Mouse (Mus musculus) embryonic facial prominence, embryonic 11.5 days (tissue): ENCODE data around the gene Kcnn4. TPM values are rescaled to one million over a fixed set of nuclear protein-coding genes. Genes with fewer than 3 reads are reported as not detected.
A peak's percentile ranks its signal among the peaks of the same experiment; 100 is the strongest.

Experiments used
- ATAC-seq: fragments of 200-750 bp; cut with Nextera tagmentation; replicated peaks from 2 replicates; pipeline ENCODE4 v1.8.0; 2017; ENCODE audit warnings: low read depth; ENCODE audit not compliant: insufficient number of reproducible peaks, low FRiP score, low TSS enrichment
- DNase-seq: peaks from one replicate; pipeline ENCODE4 v3.0.0-alpha.2; 2015; ENCODE audit warnings: low spot score
- H3K27ac ChIP-seq: fragments of 300-500 bp; sonication (generic); replicated peaks from 2 replicates; pipeline ENCODE4 v1.5.1; 2014; ENCODE audit warnings: mild to moderate bottlenecking, low read depth, low read length, control low read depth
- H3K27me3 ChIP-seq: fragments of 300-500 bp; sonication (generic); 2 replicates; pipeline ENCODE4 v1.6.1; 2014; ENCODE audit warnings: mild to moderate bottlenecking, low read length, moderate library complexity, mixed read lengths; ENCODE audit not compliant: control insufficient read depth, insufficient read depth
- H3K36me3 ChIP-seq: fragments of 300-500 bp; sonication (generic); replicated peaks from 2 replicates; pipeline ENCODE4 v1.6.1; 2014; ENCODE audit warnings: low read depth, mild to moderate bottlenecking, low read length, moderate library complexity, mixed read lengths; ENCODE audit not compliant: control insufficient read depth, insufficient read depth
- H3K4me1 ChIP-seq: fragments of 300-500 bp; sonication (generic); 2 replicates; pipeline ENCODE4 v1.6.1; 2014; ENCODE audit warnings: low read length, mixed read lengths; ENCODE audit not compliant: control insufficient read depth, insufficient read depth
- H3K4me2 ChIP-seq: fragments of 300-500 bp; sonication (generic); 2 replicates; pipeline ENCODE4 v1.6.1; 2014; ENCODE audit warnings: low read depth, mild to moderate bottlenecking, control low read depth, low read length, moderate library complexity
- H3K4me3 ChIP-seq: fragments of 300-500 bp; sonication (generic); 2 replicates; pipeline ENCODE4 v1.5.1; 2014; ENCODE audit warnings: low read depth, low read length, control low read depth
- H3K9ac ChIP-seq: fragments of 300-500 bp; sonication (generic); replicated peaks from 2 replicates; pipeline ENCODE4 v1.6.1; 2014; ENCODE audit warnings: mild to moderate bottlenecking, control low read depth, low read length
- H3K9me3 ChIP-seq: fragments of 300-500 bp; sonication (generic); replicated peaks from 2 replicates; pipeline ENCODE4 v1.6.1; 2016; ENCODE audit warnings: mild to moderate bottlenecking, low read length, inconsistent platforms, mixed read lengths; ENCODE audit not compliant: control insufficient read depth
- WGBS: fragments of 180-500 bp; shearing (Covaris S2); extraction: QIAGEN DNeasy Blood & Tissue Kit; methylation state at CpG from one replicate; pipeline ENCODE4 v1.1.7; 2014; 5-methylcytosine and 5-hydroxymethylcytosine counted together
- polyA plus RNA-seq: library from polyadenylated mRNA; unstranded; fragments of >200 nt; fragmentation: Nextera tagmentation; extraction: Ambion mirVana; gene quantifications from 2 replicates; pipeline ENCODE4 v1.2.1, GENCODE M21; 2014

The Kcnn4 gene
- polyA plus RNA-seq, 1 experiment from 2014 or later, result 2.3 TPM

DNA sequence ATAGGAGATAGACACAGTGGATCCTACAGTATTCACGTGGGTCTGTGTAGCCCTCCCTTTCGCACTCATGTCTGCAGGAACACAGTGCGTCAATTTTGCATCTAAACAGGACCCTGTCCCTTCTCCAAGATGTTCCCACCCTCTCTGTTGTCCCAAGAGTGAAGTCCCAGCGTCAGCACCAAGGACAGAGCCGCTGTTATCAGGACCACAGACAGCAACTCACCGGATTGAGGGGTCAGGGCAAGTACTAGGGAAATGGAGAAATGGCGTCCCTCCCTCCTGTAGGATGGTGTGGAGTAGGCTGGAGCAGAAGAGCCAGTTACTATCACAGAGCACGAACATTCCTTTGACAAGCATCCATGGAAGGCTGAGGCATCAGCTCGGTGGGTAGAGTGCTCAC lies 10.8 kb upstream of the Kcnn4 start:
- Histone ChIP-seq H3K4me1 (no peaks in the 10 kb centered on the region), H3K9me3 (no peaks in the 10 kb centered on the region), H3K9ac (no peak overlapping the region), H3K36me3 (no peaks in the 10 kb centered on the region), H3K4me2 (no peak overlapping the region), H3K27ac (no peak overlapping the region), H3K4me3 (no peak overlapping the region), H3K27me3 (no peaks in the 10 kb centered on the region)
- ATAC-seq (no peak), DNase-seq (peak; percentile 76)
- 33% methylated on average over 9 of the region's 9 CpGs for WGBS

DNA sequence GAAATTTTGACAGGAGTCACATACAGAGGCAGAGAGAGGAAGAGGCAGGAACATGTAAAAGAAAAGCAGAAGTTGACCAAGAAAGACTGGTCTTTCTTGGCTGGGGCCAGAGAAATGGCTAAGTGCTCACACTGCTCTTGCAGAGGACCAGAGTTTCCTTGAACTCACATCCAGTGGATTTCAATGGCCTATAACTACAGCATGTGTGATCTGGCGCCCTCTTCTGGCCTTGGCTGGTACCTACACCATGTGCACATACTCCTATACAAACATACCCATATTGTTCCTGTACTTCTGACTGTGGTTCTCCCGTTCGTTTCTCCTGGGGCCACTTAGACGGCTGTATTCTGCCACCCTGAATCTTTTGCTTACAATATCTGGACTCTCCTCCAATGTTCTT lies 9.1 kb upstream of the Kcnn4 start:
- H3K4me1 ChIP-seq, result no peaks in the 10 kb centered on the region
- ATAC-seq (no peak), DNase-seq (no peak)
- H3K27ac ChIP-seq, result no peak overlapping the region
- H3K4me2 ChIP-seq, result no peak overlapping the region
- no peaks in the 10 kb centered on the region for H3K36me3 ChIP-seq
- 66% methylated on average over 4 of the region's 4 CpGs for WGBS
- H3K4me3 ChIP-seq, result no peak overlapping the region
- H3K9ac ChIP-seq, result no peak overlapping the region
- no peaks in the 10 kb centered on the region for H3K9me3 ChIP-seq
- no peaks in the 10 kb centered on the region for H3K27me3 ChIP-seq

GRCm38 (mm10) chr7:24363228-24363627 lies 6.8 kb upstream of the Kcnn4 start:
- H3K4me3 ChIP-seq, result no peak overlapping the region
- ATAC-seq (no peak), DNase-seq (peak; percentile 45)
- H3K27ac ChIP-seq, result no peak overlapping the region
- no peaks in the 10 kb centered on the region for H3K27me3 ChIP-seq
- H3K9me3 ChIP-seq, result no peaks in the 10 kb centered on the region
- no peak overlapping the region for H3K9ac ChIP-seq
- no peaks in the 10 kb centered on the region for H3K4me1 ChIP-seq
- no peak overlapping the region for H3K4me2 ChIP-seq
- no peaks in the 10 kb centered on the region for H3K36me3 ChIP-seq
- WGBS, result 21% methylated on average over 6 of the region's 7 CpGs

DNA sequence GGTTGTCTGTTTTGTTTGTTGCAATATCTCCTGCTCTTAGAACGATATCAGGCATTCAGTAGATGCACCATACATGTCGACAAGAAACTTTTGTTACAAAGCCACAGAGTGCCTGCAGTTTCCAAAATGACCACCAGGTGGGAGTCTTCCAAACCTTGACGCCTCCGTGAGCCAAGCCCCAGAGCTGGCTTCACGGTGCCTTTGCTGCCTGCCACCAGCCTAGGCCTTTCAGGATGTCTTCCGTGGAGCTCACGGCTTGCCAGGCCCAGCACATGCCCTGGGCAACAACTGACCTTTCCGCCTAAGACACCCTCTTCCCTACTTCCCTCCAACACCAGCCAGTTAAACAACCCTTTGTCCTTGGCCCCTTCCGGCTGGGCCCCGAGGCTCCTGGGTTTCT lies 5.2 kb upstream of the Kcnn4 start:
- WGBS, result 22% methylated on average over 10 of the region's 10 CpGs
- Histone ChIP-seq H3K9me3 (no peaks in the 10 kb centered on the region), H3K4me2 (no peak overlapping the region), H3K4me3 (no peak overlapping the region), H3K9ac (0 out of 2 replicates have a peak overlapping the region, but pooled peaks have one; percentile 22), H3K4me1 (no peaks in the 10 kb centered on the region), H3K27ac (no peak overlapping the region), H3K36me3 (no peaks in the 10 kb centered on the region), H3K27me3 (no peaks in the 10 kb centered on the region)
- peak; percentile 92 for DNase-seq
- no peak for ATAC-seq

- ATAC-seq (no peak), DNase-seq (no peak)
- H3K4me1 ChIP-seq, result no peaks in the 10 kb centered on the region
- H3K27me3 ChIP-seq, result no peaks in the 10 kb centered on the region
- no peaks in the 10 kb centered on the region for H3K9me3 ChIP-seq
- no peak overlapping the region for H3K27ac ChIP-seq
- no peak overlapping the region for H3K9ac ChIP-seq
- H3K36me3 ChIP-seq, result no peaks in the 10 kb centered on the region
- no peak overlapping the region for H3K4me2 ChIP-seq
- no peak overlapping the region for H3K4me3 ChIP-seq
- WGBS, result 75% methylated on average over 5 of the region's 5 CpGs
Observed at GRCm38 (mm10) chr7:24365258-24366014, 4.6 kb upstream of the Kcnn4 start.

- no peak for ATAC-seq
- Histone ChIP-seq H3K4me3 (no peak overlapping the region), H3K27me3 (no peaks in the 10 kb centered on the region), H3K27ac (no peak overlapping the region), H3K4me1 (no peaks in the 10 kb centered on the region), H3K9me3 (no peaks in the 10 kb centered on the region), H3K36me3 (no peaks in the 10 kb centered on the region), H3K4me2 (no peak overlapping the region), H3K9ac (no peak overlapping the region)
- DNase-seq, result no peak
- 77% methylated on average over 15 of the region's 15 CpGs for WGBS
Observed at GRCm38 (mm10) chr7:24366716-24367632, 3.1 kb upstream of the Kcnn4 start.

GRCm38 (mm10) chr7:24368226-24368625 lies 1.8 kb upstream of the Kcnn4 start:
- Histone ChIP-seq H3K4me1 (no peaks in the 10 kb centered on the region), H3K4me2 (no peak overlapping the region), H3K4me3 (no peak overlapping the region), H3K27me3 (no peaks in the 10 kb centered on the region), H3K9me3 (no peaks in the 10 kb centered on the region), H3K27ac (no peak overlapping the region), H3K9ac (no peak overlapping the region), H3K36me3 (no peaks in the 10 kb centered on the region)
- 66% methylated on average over 4 of the region's 4 CpGs for WGBS
- DNase-seq, result no peak
- ATAC-seq, result no peak

- DNase-seq, result no peak
- Histone ChIP-seq H3K36me3 (no peaks in the 10 kb centered on the region), H3K4me3 (no peak overlapping the region), H3K27me3 (no peaks in the 10 kb centered on the region), H3K4me1 (no peaks in the 10 kb centered on the region), H3K27ac (no peak overlapping the region), H3K9ac (no peak overlapping the region), H3K4me2 (no peak overlapping the region), H3K9me3 (no peaks in the 10 kb centered on the region)
- ATAC-seq, result no peak
- 88% methylated on average over 7 of the region's 7 CpGs for WGBS
Observed at GRCm38 (mm10) chr7:24368946-24369345, 1.1 kb upstream of the Kcnn4 start.
